Mouse (Mus musculus) layer of hippocampus, adult 8-10 months (tissue): ENCODE results near the gene Cxcl14. TPM values are rescaled to one million over a fixed set of nuclear protein-coding genes. Genes with fewer than 3 reads are reported as not detected.

ENCODE experiments used
- DNase-seq, 2 experiments: peaks; one replicate each; pipeline ENCODE4 v3.0.0; 2022; ENCODE audit warnings: low spot score in 2 of 2
- total RNA-seq, 4 experiments: library from RNA; stranded (reverse); gene quantifications; 2 replicates each; pipeline ENCODE4 v1.2.4; 2022

Cxcl14 gene
- total RNA-seq, 4 experiments from 2014 or later: 120 to 148 (median 129) TPM

GRCm38 (mm10) chr13:56289998-56290397 lies 6.4 kb downstream of the Cxcl14 start:
- DNase-seq: no peak

- no peak for DNase-seq
Measured at GRCm38 (mm10) chr13:56289261-56289660, 7.1 kb downstream of the Cxcl14 start.

GRCm38 (mm10) chr13:56288601-56289000 lies 7.8 kb downstream of the Cxcl14 start:
- no peak for DNase-seq

DNA sequence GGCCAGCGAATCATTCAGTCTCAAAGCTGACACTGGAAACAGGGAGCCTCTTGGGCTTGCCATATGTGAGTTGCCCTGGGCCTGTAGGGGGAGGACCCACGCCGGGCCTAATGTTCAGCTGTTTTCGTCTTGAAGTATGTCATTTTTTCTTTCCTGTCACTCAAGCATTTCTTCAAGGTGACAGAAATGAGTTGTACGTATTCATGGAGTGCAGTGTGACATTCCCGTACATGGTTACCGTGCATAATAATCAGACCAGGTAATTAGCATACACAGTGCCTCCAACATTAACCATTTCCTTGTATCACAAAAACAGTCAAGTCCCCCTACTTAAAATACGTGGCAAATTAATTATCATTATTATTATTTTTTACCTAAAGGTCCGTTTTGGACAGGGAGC lies 9.3 kb downstream of the Cxcl14 start:
- DNase-seq: no peak

GRCm38 (mm10) chr13:56283321-56283720 lies 13.0 kb downstream of the Cxcl14 start:
- no peak for DNase-seq

DNA sequence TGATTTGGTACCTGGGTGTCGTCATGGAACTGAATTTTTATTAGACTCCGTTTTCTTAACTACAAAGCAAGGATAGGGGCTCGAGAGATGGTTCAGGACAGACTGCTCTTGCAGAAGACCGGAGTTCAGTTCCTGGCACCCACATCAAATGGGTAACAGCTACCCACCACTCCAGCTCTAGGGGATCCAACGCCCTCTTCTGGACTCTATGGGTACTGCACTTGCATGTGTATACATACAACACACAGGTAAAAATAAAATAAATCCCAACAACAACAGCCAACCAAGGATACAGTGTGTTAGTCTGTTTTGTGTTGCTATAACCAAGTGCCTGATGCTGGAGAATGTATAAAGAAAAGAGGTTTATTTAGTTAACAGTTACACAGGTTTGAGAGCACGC lies 16.0 kb downstream of the Cxcl14 start:
- no peak for DNase-seq

- DNase-seq: peak; percentile 68 to 92
Measured at GRCm38 (mm10) chr13:56279439-56279838, 16.9 kb downstream of the Cxcl14 start.

DNA sequence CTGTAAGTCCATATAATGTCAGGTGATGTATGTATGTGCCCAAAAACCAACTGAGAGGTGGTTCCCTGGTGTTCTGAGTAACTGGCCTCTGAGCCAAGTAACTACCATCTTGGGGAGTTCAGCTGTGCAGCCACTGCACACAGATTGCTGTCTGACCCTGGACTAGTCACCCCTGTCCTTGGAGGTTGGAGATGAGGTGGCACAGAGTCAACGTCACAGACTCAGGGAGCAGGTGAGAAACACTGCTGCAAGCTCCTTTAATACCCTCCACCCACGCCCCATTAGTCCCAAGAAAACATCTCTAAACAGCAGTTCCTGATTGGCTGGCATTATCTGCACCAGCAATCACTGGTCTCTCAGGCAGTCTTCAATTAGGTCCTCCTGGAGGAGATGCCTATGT lies 21.2 kb downstream of the Cxcl14 start:
- no peak for DNase-seq

DNA sequence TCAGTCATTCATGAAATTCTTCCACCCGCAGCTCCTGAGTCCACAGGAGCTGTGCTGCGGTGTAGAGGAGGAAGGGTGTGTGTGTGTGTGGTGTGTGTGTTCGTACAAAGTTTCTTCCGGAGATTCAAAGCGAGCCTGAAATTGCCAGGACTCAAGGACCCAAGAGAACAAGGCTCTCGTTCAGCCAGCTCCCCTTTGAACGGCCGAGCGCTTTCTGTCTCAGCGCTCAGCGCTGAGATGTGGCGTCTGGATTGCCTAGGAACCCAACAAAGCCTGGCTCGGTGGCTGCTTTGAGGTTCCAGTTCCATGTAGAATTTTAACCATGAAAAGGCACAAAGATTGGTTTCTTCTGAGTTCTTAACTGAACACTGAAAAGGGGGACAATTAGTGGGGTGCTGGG lies 26.2 kb downstream of the Cxcl14 start:
- DNase-seq: peak; percentile 34 to 54

- no peak for DNase-seq
Measured at GRCm38 (mm10) chr13:56267396-56267795, 29.0 kb downstream of the Cxcl14 start.

GRCm38 (mm10) chr13:56266435-56266834 lies 29.9 kb downstream of the Cxcl14 start:
- peak in 1 of 2 experiments; percentile 31 for DNase-seq

- peak; percentile 56 to 72 for DNase-seq
Measured at GRCm38 (mm10) chr13:56265661-56266060, 30.7 kb downstream of the Cxcl14 start.

- DNase-seq: no peak
Measured at GRCm38 (mm10) chr13:56262269-56262668, 34.1 kb downstream of the Cxcl14 start.

GRCm38 (mm10) chr13:56260344-56260780 lies 36.0 kb downstream of the Cxcl14 start:
- no peak for DNase-seq

GRCm38 (mm10) chr13:56259926-56260250 lies 36.5 kb downstream of the Cxcl14 start:
- DNase-seq: no peak

- DNase-seq: no peak
Measured at GRCm38 (mm10) chr13:56259021-56259925, 37.1 kb downstream of the Cxcl14 start.

DNA sequence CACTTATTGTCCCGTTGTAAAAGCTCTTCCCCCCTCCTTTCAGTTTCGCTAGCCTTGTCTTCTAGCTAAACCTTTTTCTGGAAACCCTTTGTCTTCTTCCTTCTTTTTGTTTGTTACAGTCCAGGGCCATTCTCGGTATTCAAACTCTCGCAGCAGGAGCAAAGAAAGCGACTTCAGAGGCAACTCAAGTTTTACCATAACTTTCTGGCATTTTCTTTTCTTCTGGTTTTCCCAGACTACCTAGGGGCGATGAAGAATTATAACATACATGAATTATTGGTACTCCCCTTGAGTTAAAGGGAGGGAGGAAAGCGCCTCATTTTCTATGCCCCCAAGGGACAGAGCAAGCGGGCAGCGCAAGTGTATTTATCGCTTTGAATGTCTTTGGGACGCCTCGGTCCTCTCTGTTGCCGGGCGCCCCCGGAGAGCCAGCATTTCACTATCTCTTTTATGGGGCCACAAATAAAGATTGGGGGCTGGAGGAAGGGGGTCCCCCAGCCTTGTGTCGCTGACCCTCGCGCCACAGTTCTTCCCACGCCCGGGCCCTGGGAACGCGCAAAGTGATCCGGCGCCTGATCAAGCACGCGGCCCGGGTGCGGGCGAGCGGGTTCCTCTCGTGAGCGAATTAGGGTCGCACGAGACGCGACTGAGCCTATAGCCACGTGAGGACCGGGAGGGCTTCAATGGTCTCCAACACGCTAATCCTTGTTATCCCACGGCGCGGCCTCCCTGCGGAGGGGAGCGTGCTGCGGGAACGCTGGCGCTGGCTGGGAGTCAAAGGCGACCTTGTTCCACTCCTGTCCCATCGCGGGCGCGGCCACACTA lies 37.9 kb downstream of the Cxcl14 start:
- no peak for DNase-seq

- no peak for DNase-seq
Measured at GRCm38 (mm10) chr13:56257469-56258153, 38.7 kb downstream of the Cxcl14 start.

DNA sequence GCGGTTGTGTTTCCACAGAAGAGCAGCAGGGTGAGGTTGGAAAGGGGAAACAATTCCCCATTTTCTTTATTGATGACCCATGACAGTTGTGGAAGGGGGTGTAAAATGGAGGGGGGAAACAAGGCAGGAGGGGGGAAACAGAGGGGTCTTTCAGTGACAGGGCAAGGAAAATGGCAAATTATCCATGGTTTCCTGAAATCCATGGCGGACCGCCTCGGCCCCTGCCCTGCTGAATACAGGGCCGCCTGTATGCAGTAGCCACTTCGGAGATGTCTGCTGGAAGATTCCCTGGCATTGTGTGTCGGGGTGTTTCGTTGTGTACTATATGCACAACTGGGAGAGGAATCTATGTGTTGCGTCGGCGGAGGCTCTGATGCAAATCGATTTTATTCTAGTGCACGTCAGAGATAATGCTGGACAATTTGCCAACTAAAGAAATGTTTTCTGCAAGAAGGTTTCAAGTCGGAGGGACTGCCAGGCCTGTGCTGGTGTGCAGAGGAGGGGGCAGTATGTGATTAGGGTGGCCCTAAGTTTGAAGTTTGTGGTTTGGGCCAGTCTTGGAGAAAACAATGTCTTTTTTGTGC lies 39.5 kb downstream of the Cxcl14 start:
- DNase-seq: no peak

- DNase-seq: no peak
Measured at GRCm38 (mm10) chr13:56253379-56253778, 43.0 kb downstream of the Cxcl14 start.

- no peak for DNase-seq
Measured at GRCm38 (mm10) chr13:56252783-56253182, 43.6 kb downstream of the Cxcl14 start.
